Mouse (Mus musculus) spleen, adult 2 months (tissue): ENCODE results near the gene Abcb6.

ENCODE experiments used
- CTCF ChIP-seq: fragments of 200-500 bp; IDR thresholded peaks from 2 replicates; pipeline ENCODE4 v1.5.1; 2011; ENCODE audit warnings: mild to moderate bottlenecking, inconsistent platforms; ENCODE audit not compliant: insufficient read depth, insufficient read length, insufficient replicate concordance; ENCODE audit errors: extremely low read depth
- POLR2A ChIP-seq: fragments of 200-500 bp; IDR thresholded peaks from 2 replicates; pipeline ENCODE4 v1.6.1; 2011; ENCODE audit warnings: low read depth, low read length, inconsistent platforms

- TF ChIP-seq CTCF, result no peak
- TF ChIP-seq POLR2A, result no peak
These were observed 43.3 kb upstream of the Abcb6 start for GRCm38 (mm10) chr1:75223532-75223931.
